Mouse (Mus musculus) thymus, adult 2 months (tissue): ENCODE data around the gene Aldh1l1.

ENCODE experiments used
- CTCF ChIP-seq: fragments of 200-500 bp; IDR thresholded peaks from 2 replicates; pipeline ENCODE4 v1.5.1; 2012; ENCODE audit warnings: mild to moderate bottlenecking, control low read depth, low read length, moderate library complexity, borderline replicate concordance; ENCODE audit not compliant: control insufficient read depth, poor library complexity, insufficient read depth; ENCODE audit errors: extremely low read depth
- POLR2A ChIP-seq: fragments of 200-500 bp; IDR thresholded peaks from 2 replicates; pipeline ENCODE4 v1.6.1; 2012; ENCODE audit warnings: mild to moderate bottlenecking, low read length, control low read depth, moderate library complexity; ENCODE audit not compliant: control insufficient read depth, poor library complexity, insufficient read depth; ENCODE audit errors: extremely low read depth

- TF ChIP-seq CTCF, result no peak
- no peak for TF ChIP-seq POLR2A
These were observed 67.0 kb downstream of the Aldh1l1 start for GRCm38 (mm10) chr6:90553197-90553596.
